Mouse (Mus musculus) common myeloid progenitor, adult 5-6 weeks (primary cell): ENCODE data around the gene Pir. TPM values are rescaled to one million over a fixed set of nuclear protein-coding genes. Genes with fewer than 3 reads are reported as not detected.

Experiments
- ATAC-seq: replicated peaks from 2 replicates; pipeline ENCODE4 v1.8.0; 2016; ENCODE audit warnings: low read depth, mild to moderate bottlenecking, moderate TSS enrichment, inconsistent platforms; ENCODE audit not compliant: poor library complexity, severe bottlenecking
- total RNA-seq: library from RNA; stranded (forward); fragments of 200-1000, 187-1606 nt; gene quantifications from 2 replicates; pipeline ENCODE4 v1.2.3, GENCODE M21; 2017

The Pir gene
- total RNA-seq = 1.2 TPM in 1 of 2 replicates, not detected in the other

GRCm38 (mm10) chrX:164269285-164269761, at the start of gene Pir:
Gene Pir, plus strand, starts transcription at chrX:164269371.
- ATAC-seq = peak; percentile 98

- peak; percentile 93 for ATAC-seq
These were observed 47.2 kb upstream of the Pir start for GRCm38 (mm10) chrX:164221989-164222388.

GRCm38 (mm10) chrX:164233380-164233779, 35.8 kb upstream of the Pir start:
- ATAC-seq = no peak

GRCm38 (mm10) chrX:164245714-164246113, 23.5 kb upstream of the Pir start:
- no peak for ATAC-seq

- 0 out of 2 replicates have a peak, but pooled peaks have one; percentile 25 for ATAC-seq
These were observed 22.4 kb upstream of the Pir start for GRCm38 (mm10) chrX:164246722-164247121.

GRCm38 (mm10) chrX:164256527-164256926, 12.6 kb upstream of the Pir start:
- peak; percentile 33; the same call in 1 of the 2 replicates for ATAC-seq

- ATAC-seq = peak; percentile 54
These were observed 11.1 kb upstream of the Pir start, which contains the start of gene Bmx for GRCm38 (mm10) chrX:164258057-164258456. Gene Bmx, minus strand, starts transcription at chrX:164258193.

- peak; percentile 83 for ATAC-seq
These were observed 10.5 kb upstream of the Pir start for GRCm38 (mm10) chrX:164258662-164259061.

GRCm38 (mm10) chrX:164262286-164262685, 6.9 kb upstream of the Pir start:
- no peak for ATAC-seq

- no peak for ATAC-seq
These were observed 4.3 kb upstream of the Pir start for GRCm38 (mm10) chrX:164264861-164265260.

GRCm38 (mm10) chrX:164270603-164271002, 1.4 kb downstream of the Pir start:
- no peak for ATAC-seq

GRCm38 (mm10) chrX:164275536-164275935, 6.4 kb downstream of the Pir start:
- no peak for ATAC-seq

- peak; percentile 50 for ATAC-seq
These were observed 11.9 kb downstream of the Pir start for GRCm38 (mm10) chrX:164280918-164281647.

GRCm38 (mm10) chrX:164283808-164284207, 14.6 kb downstream of the Pir start:
- no peak for ATAC-seq

GRCm38 (mm10) chrX:164287077-164287476, 17.9 kb downstream of the Pir start:
- peak; percentile 92 for ATAC-seq

- no peak for ATAC-seq
These were observed 22.0 kb downstream of the Pir start for GRCm38 (mm10) chrX:164291147-164291546.

GRCm38 (mm10) chrX:164306250-164306649, 37.1 kb downstream of the Pir start:
- no peak for ATAC-seq

GRCm38 (mm10) chrX:164313876-164314275, 44.7 kb downstream of the Pir start:
- ATAC-seq = no peak

GRCm38 (mm10) chrX:164318554-164318953, 49.4 kb downstream of the Pir start:
- ATAC-seq = no peak

GRCm38 (mm10) chrX:164320031-164320430, 50.9 kb downstream of the Pir start:
- no peak for ATAC-seq

- ATAC-seq = no peak
These were observed 53.3 kb downstream of the Pir start for GRCm38 (mm10) chrX:164322492-164322891.
